Mouse (Mus musculus) liver, postnatal 0 days (tissue): ENCODE data around the gene Mmp28. TPM values are rescaled to one million over a fixed set of nuclear protein-coding genes. Genes with fewer than 3 reads are reported as not detected.

Experiments used
- ATAC-seq: fragments of 200-750 bp; cut with Nextera tagmentation; 2 replicates; pipeline ENCODE4 v1.8.0; 2017; ENCODE audit warnings: mild to moderate bottlenecking, moderate library complexity
- DNase-seq: peaks from one replicate; pipeline ENCODE4 v3.0.0-alpha.2; 2016
- H3K27ac ChIP-seq: fragments of 300-500 bp; sonication (generic); 2 replicates; pipeline ENCODE4 v1.5.1; 2014; ENCODE audit warnings: antibody characterized with exemption, moderate library complexity, mild to moderate bottlenecking, low read depth
- H3K27me3 ChIP-seq: fragments of 300-500 bp; sonication (generic); 2 replicates; pipeline ENCODE4 v1.6.1; 2014; ENCODE audit warnings: low read length, control low read depth, mixed read lengths; ENCODE audit not compliant: insufficient read depth
- H3K36me3 ChIP-seq: fragments of 300-500 bp; sonication (generic); replicated peaks from 2 replicates; pipeline ENCODE4 v1.6.1; 2014; ENCODE audit warnings: mild to moderate bottlenecking, control low read depth, low read length, moderate library complexity, mixed read lengths; ENCODE audit not compliant: insufficient read depth
- H3K4me1 ChIP-seq: fragments of 300-500 bp; sonication (generic); 2 replicates; pipeline ENCODE4 v1.6.1; 2014; ENCODE audit warnings: antibody characterized with exemption, mild to moderate bottlenecking, control low read depth; ENCODE audit not compliant: insufficient read depth
- H3K4me2 ChIP-seq: fragments of 300-500 bp; sonication (generic); 2 replicates; pipeline ENCODE4 v1.6.1; 2014; ENCODE audit warnings: low read depth, mild to moderate bottlenecking, low read length, moderate library complexity, mixed read lengths
- H3K4me3 ChIP-seq: fragments of 300-500 bp; sonication (generic); 2 replicates; pipeline ENCODE4 v1.5.1; 2014; ENCODE audit warnings: low read depth, low read length
- H3K9ac ChIP-seq: fragments of 300-500 bp; sonication (generic); replicated peaks from 2 replicates; pipeline ENCODE4 v1.6.1; 2014; ENCODE audit warnings: mild to moderate bottlenecking, moderate library complexity
- H3K9me3 ChIP-seq: fragments of 300-500 bp; sonication (generic); 2 replicates; pipeline ENCODE4 v1.6.1; 2016; ENCODE audit warnings: mild to moderate bottlenecking, control low read depth, low read length, mixed read lengths
- CTCF ChIP-seq: sonication (generic); IDR thresholded peaks from 2 replicates; pipeline ENCODE4 v1.5.1; 2016; ENCODE audit warnings: antibody characterized with exemption, low read depth
- EP300 ChIP-seq: IDR thresholded peaks from 2 replicates; pipeline ENCODE4 v1.6.1; 2016; ENCODE audit warnings: antibody characterized with exemption, low read depth, mild to moderate bottlenecking
- WGBS: fragments of 180-500 bp; shearing (Covaris S2); extraction: QIAGEN DNeasy Blood & Tissue Kit; methylation state at CpG from one replicate; pipeline ENCODE4 v1.1.7; 2014; ENCODE audit not compliant: insufficient replicate concordance; 5-methylcytosine and 5-hydroxymethylcytosine counted together
- polyA plus RNA-seq: library from polyadenylated mRNA; unstranded; fragments of >200 nt; fragmentation: Nextera tagmentation; extraction: Ambion mirVana; gene quantifications from 2 replicates; pipeline ENCODE4 v1.2.1, GENCODE M21; 2015

Gene Mmp28
- polyA plus RNA-seq, 1 experiment from 2014 or later: 0.20 TPM

DNA sequence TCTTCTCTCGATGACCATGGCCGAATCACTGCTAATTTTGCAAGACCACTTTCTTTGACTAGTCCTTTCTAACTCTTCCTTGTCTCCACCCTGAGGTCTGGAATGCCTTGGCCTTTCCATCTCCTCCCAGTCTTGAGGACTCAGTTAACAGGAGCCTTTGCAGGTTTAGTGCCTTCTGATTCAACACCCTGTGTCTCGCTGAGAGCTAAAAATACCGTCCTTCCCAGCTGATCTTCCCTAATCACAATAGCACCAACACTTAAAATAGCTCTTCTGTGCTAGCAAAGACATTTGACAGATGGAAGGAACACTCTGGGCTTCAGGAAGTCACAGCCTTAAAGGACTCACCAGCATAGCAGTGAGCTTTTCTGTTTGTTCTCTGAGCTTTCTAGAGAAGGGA is 69.8 kb downstream of the Mmp28 start:
- H3K4me2 ChIP-seq: no peak overlapping the region
- H3K4me3 ChIP-seq: no peak overlapping the region
- 81% methylated on average over 4 of the region's 4 CpGs for WGBS
- no peak overlapping the region for H3K27ac ChIP-seq
- TF ChIP-seq EP300: no peak
- TF ChIP-seq CTCF: no peak
- H3K9me3 ChIP-seq: no peaks in the 10 kb centered on the region
- no peak for DNase-seq
- no peaks in the 10 kb centered on the region for H3K4me1 ChIP-seq
- peaks cover 58% of the 10 kb centered on the region for H3K36me3 ChIP-seq
- ATAC-seq: no peak
- no peaks in the 10 kb centered on the region for H3K27me3 ChIP-seq
- H3K9ac ChIP-seq: no peak overlapping the region

Other genes starting within 250 kb of the Mmp28 start
- 14.3 and 14.8 TPM in 2 replicates for gene Slfn14, start 176.3 kb downstream of the Mmp28 start, polyA plus RNA-seq
- 7.6 and 8.3 TPM in 2 replicates for gene Ap2b1, start 164.0 kb downstream of the Mmp28 start, polyA plus RNA-seq
- gene Pex12, start 160.5 kb downstream of the Mmp28 start, polyA plus RNA-seq: 6.8 and 7.1 TPM in 2 replicates
- gene Rasl10b, start 53.9 kb downstream of the Mmp28 start, polyA plus RNA-seq: 0.05 TPM in 1 of 2 replicates, not detected in the other
- gene Gas2l2, start 33.6 kb downstream of the Mmp28 start, polyA plus RNA-seq: not detected in 2 replicates
- 2.6 and 3.1 TPM in 2 replicates for gene 1700020L24Rik, start 25.4 kb downstream of the Mmp28 start, polyA plus RNA-seq
- gene Taf15, start 10.0 kb upstream of the Mmp28 start, polyA plus RNA-seq: 2.8 and 3.4 TPM in 2 replicates
- gene Heatr9, start 59.1 kb upstream of the Mmp28 start, polyA plus RNA-seq: not detected in 2 replicates
- gene Ccl5, start 67.4 kb upstream of the Mmp28 start, polyA plus RNA-seq: 8.6 and 12.7 TPM in 2 replicates
- gene Ccl9, start 115.6 kb upstream of the Mmp28 start, polyA plus RNA-seq: 92.6 and 107 TPM in 2 replicates
- 46.9 and 55.2 TPM in 2 replicates for gene Ccl6, start 130.0 kb upstream of the Mmp28 start, polyA plus RNA-seq
- not detected in 2 replicates for gene Rpl9-ps1, start 182.6 kb upstream of the Mmp28 start, polyA plus RNA-seq
- gene Ccl3, start 186.3 kb upstream of the Mmp28 start, polyA plus RNA-seq: 1.3 TPM in 2 replicates
- 1.6 and 1.8 TPM in 2 replicates for gene Ccl4, start 199.5 kb upstream of the Mmp28 start, polyA plus RNA-seq
- 42.1 and 42.6 TPM in 2 replicates for gene Wfdc17, start 240.9 kb upstream of the Mmp28 start, polyA plus RNA-seq
- gene Wfdc18, start 245.9 kb upstream of the Mmp28 start, polyA plus RNA-seq: 0.38 and 0.76 TPM in 2 replicates